Mouse (Mus musculus) heart, embryonic 11.5 days (tissue): ENCODE results near the gene Rfx7. TPM values are rescaled to one million over a fixed set of nuclear protein-coding genes. Genes with fewer than 3 reads are reported as not detected.
A peak's percentile ranks its signal among the peaks of the same experiment; 100 is the strongest.

ENCODE experiments used
- ATAC-seq: fragments of 200-750 bp; cut with Nextera tagmentation; replicated peaks from 2 replicates; pipeline ENCODE4 v1.8.0; 2017; ENCODE audit warnings: moderate library complexity; ENCODE audit not compliant: insufficient number of reproducible peaks, low FRiP score, low TSS enrichment
- H3K27ac ChIP-seq: fragments of 300-500 bp; sonication (generic); 2 replicates; pipeline ENCODE4 v1.5.1; 2014; ENCODE audit warnings: mild to moderate bottlenecking, low read depth, low read length
- H3K27me3 ChIP-seq: fragments of 300-500 bp; sonication (generic); 2 replicates; pipeline ENCODE4 v1.6.1; 2014; ENCODE audit warnings: mild to moderate bottlenecking, low read length, mixed read lengths; ENCODE audit not compliant: control insufficient read depth, insufficient read depth
- H3K36me3 ChIP-seq: fragments of 300-500 bp; sonication (generic); 2 replicates; pipeline ENCODE4 v1.6.1; 2014; ENCODE audit warnings: mild to moderate bottlenecking, low read length, moderate library complexity, mixed read lengths; ENCODE audit not compliant: control insufficient read depth, insufficient read depth
- H3K4me1 ChIP-seq: fragments of 300-500 bp; sonication (generic); 2 replicates; pipeline ENCODE4 v1.6.1; 2014; ENCODE audit warnings: low read length; ENCODE audit not compliant: control insufficient read depth, insufficient read depth
- H3K4me2 ChIP-seq: fragments of 300-500 bp; sonication (generic); 2 replicates; pipeline ENCODE4 v1.6.1; 2014; ENCODE audit warnings: mild to moderate bottlenecking, moderate library complexity
- H3K4me3 ChIP-seq: fragments of 300-500 bp; sonication (generic); 2 replicates; pipeline ENCODE4 v1.5.1; 2014; ENCODE audit warnings: low read depth, low read length
- H3K9ac ChIP-seq: fragments of 300-500 bp; sonication (generic); 2 replicates; pipeline ENCODE4 v1.6.1; 2014; ENCODE audit warnings: mild to moderate bottlenecking, low read depth, low read length, moderate library complexity
- H3K9me3 ChIP-seq: fragments of 300-500 bp; sonication (generic); replicated peaks from 2 replicates; pipeline ENCODE4 v1.6.1; 2016; ENCODE audit warnings: low read length; ENCODE audit not compliant: control insufficient read depth
- WGBS: fragments of 180-500 bp; shearing (Covaris S2); extraction: QIAGEN DNeasy Blood & Tissue Kit; methylation state at CpG from one replicate; pipeline ENCODE4 v1.1.7; 2014; ENCODE audit not compliant: insufficient replicate concordance; 5-methylcytosine and 5-hydroxymethylcytosine counted together
- polyA plus RNA-seq: library from polyadenylated mRNA; unstranded; fragments of >200 nt; fragmentation: Nextera tagmentation; extraction: Ambion mirVana; gene quantifications from 2 replicates; pipeline ENCODE4 v1.2.1, GENCODE M21; 2014

Rfx7 gene
- 10.9 and 12.2 TPM in 2 replicates for polyA plus RNA-seq

GRCm38 (mm10) chr9:72531996-72532380 lies at the start of gene Rfx7:
TSS of gene Rfx7 (plus strand) at chr9:72532240.
- Histone ChIP-seq H3K36me3 (no peaks in the 10 kb centered on the region), H3K4me2 (peak within 1 kb of the TSS; percentile 78), H3K4me3 (peak within 1 kb of the TSS; percentile 94), H3K27me3 (no peaks in the 10 kb centered on the region), H3K9ac (peak within 1 kb of the TSS; percentile 99), H3K4me1 (peaks cover 9% of the 10 kb centered on the region), H3K9me3 (no peaks in the 10 kb centered on the region), H3K27ac (peak within 1 kb of the TSS; percentile 99)
- under 1% methylated on average over 29 of the region's 63 CpGs for WGBS
- ATAC-seq: peak; percentile 83

- Histone ChIP-seq H3K4me3 (no peak overlapping the region), H3K4me2 (no peak overlapping the region), H3K27ac (no peak overlapping the region)
Observed at GRCm38 (mm10) chr9:72488523-72488922, 43.5 kb upstream of the Rfx7 start.

DNA sequence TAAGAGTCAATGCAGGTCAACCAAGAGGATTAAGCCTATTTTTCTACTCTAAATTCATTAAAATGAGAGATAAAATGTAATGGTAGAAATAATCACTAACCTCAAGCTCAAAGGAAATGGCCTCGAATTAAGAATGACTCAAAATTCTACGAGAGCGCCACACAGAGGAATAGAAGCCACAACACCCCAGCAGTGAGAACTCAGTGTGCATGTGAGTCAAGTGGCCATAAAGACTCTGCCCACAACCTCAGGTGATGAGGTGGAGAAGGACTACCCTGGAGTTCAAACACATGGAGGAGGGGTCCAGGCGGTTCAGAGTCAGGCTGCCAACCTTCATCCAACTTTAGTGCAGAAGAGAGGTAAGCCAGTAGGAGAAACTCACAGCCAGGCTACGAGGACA lies 42.9 kb upstream of the Rfx7 start:
- H3K4me1 ChIP-seq: peaks cover 7% of the 10 kb centered on the region

More at GRCm38 (mm10) chr9:72488523-72488922, 43.5 kb upstream of the Rfx7 start:
- H3K9me3 ChIP-seq: no peaks in the 10 kb centered on the region
- H3K9ac ChIP-seq: no peak overlapping the region
- ATAC-seq: no peak
- no peaks in the 10 kb centered on the region for H3K36me3 ChIP-seq
- H3K27me3 ChIP-seq: no peaks in the 10 kb centered on the region
- H3K4me1 ChIP-seq: peaks cover 7% of the 10 kb centered on the region

DNA sequence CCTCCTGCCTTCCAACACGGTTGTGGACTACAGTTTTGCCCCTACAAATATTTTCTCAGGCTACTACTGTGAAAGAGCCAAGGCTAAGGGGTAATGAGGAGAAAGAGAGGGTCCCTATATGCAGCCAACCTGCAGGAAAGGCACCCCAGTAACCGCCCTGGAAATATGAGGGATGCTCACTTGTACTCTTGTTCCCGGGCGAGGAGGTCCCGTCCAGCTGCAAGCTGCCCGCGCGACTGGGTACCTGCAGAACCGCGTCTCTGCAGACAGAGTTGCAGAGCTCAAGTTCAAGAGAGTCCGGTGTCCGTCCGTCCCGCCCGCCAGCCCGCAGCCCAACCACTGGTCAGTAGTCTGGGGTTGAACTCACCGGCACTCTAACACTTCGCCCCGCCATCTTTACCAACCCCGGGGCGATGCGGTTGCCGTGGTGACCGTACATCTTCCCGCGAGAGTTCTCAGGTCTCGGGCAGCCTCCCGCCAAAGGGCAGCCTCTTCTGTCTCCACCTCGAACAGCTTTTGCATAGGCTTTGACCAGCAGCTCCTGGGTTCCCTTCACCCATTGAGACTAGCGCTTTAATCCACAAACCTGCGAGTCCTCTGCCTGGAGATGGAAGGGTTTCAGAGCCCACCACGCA lies 40.4 kb upstream of the Rfx7 start:
- Histone ChIP-seq H3K4me1 (peaks cover 7% of the 10 kb centered on the region), H3K27ac (peak overlapping the region; percentile 85), H3K36me3 (no peaks in the 10 kb centered on the region), H3K4me3 (peak overlapping the region; percentile 72), H3K4me2 (peak overlapping the region; percentile 82), H3K9ac (peak overlapping the region; percentile 78), H3K27me3 (no peaks in the 10 kb centered on the region), H3K9me3 (no peaks in the 10 kb centered on the region)
- WGBS: under 1% methylated on average over 32 of the region's 32 CpGs
- ATAC-seq: peak; percentile 92

More for the DNA sequence above, 42.9 kb upstream of the Rfx7 start:
- Histone ChIP-seq H3K9ac (no peak overlapping the region), H3K27me3 (no peaks in the 10 kb centered on the region), H3K36me3 (no peaks in the 10 kb centered on the region), H3K27ac (no peak overlapping the region), H3K4me2 (no peak overlapping the region), H3K4me3 (no peak overlapping the region), H3K9me3 (no peaks in the 10 kb centered on the region)
- ATAC-seq: no peak
- WGBS: 85% methylated on average over 5 of the region's 5 CpGs

GRCm38 (mm10) chr9:72492194-72492565 lies 39.9 kb upstream of the Rfx7 start, which contains the start of gene Tex9:
TSS of gene Tex9 (minus strand) at chr9:72492212.
- no peaks in the 10 kb centered on the region for H3K36me3 ChIP-seq
- 9% methylated on average over 6 of the region's 6 CpGs for WGBS
- no peak for ATAC-seq
- H3K9ac ChIP-seq: peak within 1 kb of the TSS; percentile 78
- peak within 1 kb of the TSS; percentile 82 for H3K4me2 ChIP-seq
- no peaks in the 10 kb centered on the region for H3K9me3 ChIP-seq
- no peaks in the 10 kb centered on the region for H3K27me3 ChIP-seq
- H3K4me3 ChIP-seq: peak within 1 kb of the TSS; percentile 72
- H3K27ac ChIP-seq: peak within 1 kb of the TSS; percentile 85
- peaks cover 7% of the 10 kb centered on the region for H3K4me1 ChIP-seq

DNA sequence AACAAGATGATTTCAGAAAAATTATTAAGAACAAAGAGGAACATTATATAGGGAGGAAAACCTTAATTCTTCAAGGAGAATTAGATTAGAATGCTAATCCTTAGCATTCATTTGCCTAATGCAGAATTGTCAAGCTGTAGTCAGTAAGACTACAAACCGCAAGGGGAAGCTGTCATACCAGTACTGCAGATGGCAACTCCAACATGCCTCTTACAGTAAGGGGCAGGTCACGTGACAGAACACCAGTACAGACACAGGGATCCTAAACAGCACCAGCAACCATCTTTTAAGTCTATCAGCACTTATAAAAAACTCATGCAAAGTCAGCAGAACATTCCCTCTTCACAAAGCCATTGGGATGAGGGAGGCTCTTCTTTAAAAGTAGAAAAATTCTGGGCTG lies 38.6 kb upstream of the Rfx7 start:
- Histone ChIP-seq H3K9me3 (no peaks in the 10 kb centered on the region), H3K27me3 (no peaks in the 10 kb centered on the region), H3K4me3 (no peak overlapping the region), H3K9ac (no peak overlapping the region), H3K27ac (no peak overlapping the region), H3K4me1 (peaks cover 7% of the 10 kb centered on the region), H3K36me3 (no peaks in the 10 kb centered on the region), H3K4me2 (no peak overlapping the region)
- WGBS: 90% methylated on average over 2 of the region's 2 CpGs
- ATAC-seq: no peak

- Histone ChIP-seq H3K27ac (no peak overlapping the region), H3K27me3 (no peaks in the 10 kb centered on the region), H3K4me1 (peaks cover 7% of the 10 kb centered on the region), H3K9ac (no peak overlapping the region), H3K4me3 (no peak overlapping the region), H3K9me3 (no peaks in the 10 kb centered on the region), H3K4me2 (no peak overlapping the region), H3K36me3 (no peaks in the 10 kb centered on the region)
- ATAC-seq: no peak
- whole genome bisulfite sequencing: 87% methylated on average over 3 of the region's 3 CpGs
Observed at GRCm38 (mm10) chr9:72493984-72494685, 37.9 kb upstream of the Rfx7 start.

- H3K27me3 ChIP-seq: no peaks in the 10 kb centered on the region
- 71% methylated on average over 2 of the region's 2 CpGs for WGBS
- H3K4me1 ChIP-seq: peaks cover 5% of the 10 kb centered on the region; the same call in 1 of the 2 replicates
- no peak overlapping the region for H3K9ac ChIP-seq
- ATAC-seq: no peak
- H3K4me3 ChIP-seq: no peak overlapping the region
- no peak overlapping the region for H3K4me2 ChIP-seq
- no peak overlapping the region for H3K27ac ChIP-seq
- no peaks in the 10 kb centered on the region for H3K9me3 ChIP-seq
- no peaks in the 10 kb centered on the region for H3K36me3 ChIP-seq
Observed at GRCm38 (mm10) chr9:72496691-72497090, 35.3 kb upstream of the Rfx7 start.
